Mouse (Mus musculus) lung, postnatal 25 days (tissue): ENCODE measurements at regions not wholly inside any gene's neighbourhood (a gene's known extent, or its start where the extent isn't known, plus 50 kb on each side); places are given as distances from the start of the nearest gene placed in this dataset.

ENCODE experiments used
- DNase-seq: peaks from one replicate; pipeline ENCODE4 v3.0.0; 2022; ENCODE audit warnings: low spot score

- no peak for DNase-seq
Observed at GRCm38 (mm10) chr2:51238131-51238931, 89.4 kb upstream of the Rnd3 start.

- DNase-seq, result no peak
Observed at GRCm38 (mm10) chr2:51237451-51237850, 88.5 kb upstream of the Rnd3 start.

- DNase-seq, result no peak
Observed at GRCm38 (mm10) chr2:51236852-51237251, 87.9 kb upstream of the Rnd3 start.

GRCm38 (mm10) chr2:51234427-51234826 is 85.5 kb upstream of the Rnd3 start:
- no peak for DNase-seq

GRCm38 (mm10) chr2:51222851-51223250 is 73.9 kb upstream of the Rnd3 start:
- no peak for DNase-seq

- no peak for DNase-seq
Observed at GRCm38 (mm10) chr2:51219714-51220113, 70.8 kb upstream of the Rnd3 start.

GRCm38 (mm10) chr2:51207150-51208022 is 58.5 kb upstream of the Rnd3 start:
- no peak for DNase-seq

GRCm38 (mm10) chr2:51206332-51206731 is 57.4 kb upstream of the Rnd3 start:
- no peak for DNase-seq
